Mouse (Mus musculus) thymus, postnatal 14 days (tissue): ENCODE results near the gene Pxdn.

Experiments used
- DNase-seq: peaks from one replicate; pipeline ENCODE4 v3.0.0; 2021

Pxdn gene

GRCm38 (mm10) chr12:30029111-30029510 lies 91.7 kb downstream of the Pxdn start:
- DNase-seq: no peak

GRCm38 (mm10) chr12:30030571-30030970 lies 93.2 kb downstream of the Pxdn start:
- no peak for DNase-seq

- DNase-seq: no peak
Observed at GRCm38 (mm10) chr12:30034681-30035080, 97.3 kb downstream of the Pxdn start.

GRCm38 (mm10) chr12:30035406-30035805 lies 98.0 kb downstream of the Pxdn start:
- DNase-seq: no peak

- no peak for DNase-seq
Observed at GRCm38 (mm10) chr12:30035841-30036568, 98.6 kb downstream of the Pxdn start.

- DNase-seq: no peak
Observed at GRCm38 (mm10) chr12:30036569-30037055, 99.2 kb downstream of the Pxdn start.

- DNase-seq: no peak
Observed at GRCm38 (mm10) chr12:30039565-30039964, 102.2 kb downstream of the Pxdn start.

- no peak for DNase-seq
Observed at GRCm38 (mm10) chr12:30040150-30040549, 102.7 kb downstream of the Pxdn start.

- no peak for DNase-seq
Observed at GRCm38 (mm10) chr12:30048848-30049247, 111.4 kb downstream of the Pxdn start.

- DNase-seq: no peak
Observed at GRCm38 (mm10) chr12:30049818-30050217, 112.4 kb downstream of the Pxdn start.

- DNase-seq: peak; percentile 10
Observed at GRCm38 (mm10) chr12:30050235-30050634, 112.8 kb downstream of the Pxdn start.

GRCm38 (mm10) chr12:30054761-30055540 lies 117.5 kb downstream of the Pxdn start:
- no peak for DNase-seq

- DNase-seq: no peak
Observed at GRCm38 (mm10) chr12:30058044-30058443, 120.6 kb downstream of the Pxdn start.

- DNase-seq: no peak
Observed at GRCm38 (mm10) chr12:30061503-30062117, 124.2 kb downstream of the Pxdn start.

- no peak for DNase-seq
Observed at GRCm38 (mm10) chr12:30062118-30062505, 124.7 kb downstream of the Pxdn start.
